Mouse (Mus musculus): ENCODE data around the gene Itih3. TPM values are rescaled to one million over a fixed set of nuclear protein-coding genes. Genes with fewer than 3 reads are reported as not detected.

Gene Itih3
- polyA plus RNA-seq, 1 experiment from 2014 or later, result 2.6 TPM

DNA sequence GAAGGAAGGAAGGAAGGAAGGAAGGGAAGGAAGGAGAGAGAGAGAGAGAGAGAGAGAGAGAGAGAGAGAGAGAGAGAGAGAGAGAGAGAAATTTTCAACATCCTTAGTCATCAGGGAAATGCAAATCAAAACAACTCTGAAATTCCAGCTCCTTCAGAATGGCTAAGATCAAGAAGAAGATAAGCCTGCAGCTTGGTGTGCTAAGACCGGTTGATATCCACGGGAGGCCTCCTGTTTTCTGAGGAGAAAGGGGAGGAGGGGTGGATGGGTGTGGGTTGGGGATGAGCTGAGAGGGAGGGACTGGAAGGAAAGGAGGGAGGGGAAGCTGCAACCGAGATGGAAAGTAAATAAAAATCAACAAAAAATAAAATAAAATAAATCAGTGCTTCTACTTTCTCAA, 38.3 kb downstream of the Itih3 start:
- Histone ChIP-seq H3K9ac (ENCODE audit: low read depth, low read length) (no peak overlapping the region), H3K9me3 (replicated peaks; ENCODE audit: control insufficient read depth, low read length, poor library complexity, severe bottlenecking) (no peaks in the 10 kb centered on the region), H3K27me3 (ENCODE audit: control insufficient read depth, insufficient read depth, low read depth, low read length) (no peaks in the 10 kb centered on the region), H3K27ac (ENCODE audit: low read length) (no peak overlapping the region), H3K4me1 (ENCODE audit: control insufficient read depth, insufficient read depth, low read length) (no peaks in the 10 kb centered on the region), H3K4me2 (ENCODE audit: low read length) (no peak overlapping the region), H3K4me3 (ENCODE audit: low read depth, low read length) (no peak overlapping the region), H3K36me3 (ENCODE audit: control insufficient read depth, insufficient read depth, low read length) (no peaks in the 10 kb centered on the region)
- no peak for ATAC-seq
- WGBS, result 13% methylated on average over 3 of the region's 3 CpGs

DNA sequence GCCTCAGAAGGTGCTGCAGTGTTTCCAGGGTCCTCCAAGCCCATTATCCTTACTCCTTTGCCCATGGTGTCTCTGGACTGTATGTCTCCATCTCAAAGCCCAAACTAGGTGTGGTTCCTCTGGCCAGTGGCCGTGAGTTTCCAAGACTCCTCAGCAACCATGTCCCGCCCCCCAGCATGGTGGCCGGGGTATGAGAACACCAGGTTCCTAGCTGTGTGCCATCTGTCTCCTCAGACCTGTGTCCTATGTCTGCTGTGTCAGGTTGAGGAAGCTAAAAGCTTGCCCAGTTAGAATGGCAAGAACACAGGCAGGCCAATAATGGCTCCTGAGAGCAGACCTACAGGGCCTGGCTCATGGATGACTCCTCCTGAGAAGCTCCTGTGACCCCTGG, 41.8 kb downstream of the Itih3 start:
- Histone ChIP-seq H3K36me3 (ENCODE audit: control insufficient read depth, insufficient read depth, low read length) (no peaks in the 10 kb centered on the region), H3K4me2 (ENCODE audit: low read length) (no peak overlapping the region), H3K27ac (ENCODE audit: low read length) (no peak overlapping the region), H3K9me3 (replicated peaks; ENCODE audit: control insufficient read depth, low read length, poor library complexity, severe bottlenecking) (no peaks in the 10 kb centered on the region), H3K4me1 (ENCODE audit: control insufficient read depth, insufficient read depth, low read length) (no peaks in the 10 kb centered on the region), H3K9ac (ENCODE audit: low read depth, low read length) (no peak overlapping the region), H3K27me3 (ENCODE audit: control insufficient read depth, insufficient read depth, low read depth, low read length) (no peaks in the 10 kb centered on the region), H3K4me3 (ENCODE audit: low read depth, low read length) (no peak overlapping the region)
- WGBS, result 90% methylated on average over 3 of the region's 3 CpGs
- ATAC-seq, result no peak

GRCm38 (mm10) chr14:30880811-30881717, 42.5 kb downstream of the Itih3 start:
- Histone ChIP-seq H3K4me1 (ENCODE audit: control insufficient read depth, insufficient read depth, low read length) (no peaks in the 10 kb centered on the region), H3K27me3 (ENCODE audit: control insufficient read depth, insufficient read depth, low read depth, low read length) (no peaks in the 10 kb centered on the region), H3K36me3 (ENCODE audit: control insufficient read depth, insufficient read depth, low read length) (no peaks in the 10 kb centered on the region), H3K27ac (ENCODE audit: low read length) (no peak overlapping the region), H3K9ac (ENCODE audit: low read depth, low read length) (no peak overlapping the region), H3K9me3 (replicated peaks; ENCODE audit: control insufficient read depth, low read length, poor library complexity, severe bottlenecking) (no peaks in the 10 kb centered on the region), H3K4me3 (ENCODE audit: low read depth, low read length) (no peak overlapping the region), H3K4me2 (ENCODE audit: low read length) (no peak overlapping the region)
- no peak for ATAC-seq
- WGBS, result 90% methylated on average over 17 of the region's 17 CpGs

DNA sequence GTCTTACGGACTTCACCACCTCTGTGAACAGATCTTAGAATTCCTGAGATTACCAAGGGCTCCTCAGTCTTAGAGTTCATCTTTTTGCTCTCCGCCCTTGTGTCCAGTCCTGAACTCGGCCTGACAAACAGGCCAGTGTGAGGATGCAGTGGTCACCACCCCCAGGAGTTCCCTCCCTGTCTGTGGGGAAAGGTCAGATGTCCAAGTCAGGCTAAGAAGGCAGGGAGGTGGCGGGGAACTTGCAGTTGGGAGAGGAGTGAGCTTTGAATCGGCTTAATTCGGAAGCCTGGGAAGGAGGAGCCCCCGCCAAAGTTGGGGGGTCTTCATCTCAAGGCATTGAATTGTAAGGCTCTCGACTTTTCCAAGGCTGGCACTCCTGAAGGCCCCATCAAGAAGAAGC, 43.3 kb downstream of the Itih3 start:
- H3K27me3 ChIP-seq (ENCODE audit: control insufficient read depth, insufficient read depth, low read depth, low read length), result no peaks in the 10 kb centered on the region
- no peak overlapping the region for H3K27ac ChIP-seq (ENCODE audit: low read length)
- no peak overlapping the region for H3K4me3 ChIP-seq (ENCODE audit: low read depth, low read length)
- H3K36me3 ChIP-seq (ENCODE audit: control insufficient read depth, insufficient read depth, low read length), result 0 out of 2 replicates have a peak, but pooled peaks cover 2% of the 10 kb centered on the region
- H3K9ac ChIP-seq (ENCODE audit: low read depth, low read length), result no peak overlapping the region
- no peaks in the 10 kb centered on the region for H3K9me3 ChIP-seq (replicated peaks; ENCODE audit: control insufficient read depth, low read length, poor library complexity, severe bottlenecking)
- no peaks in the 10 kb centered on the region for H3K4me1 ChIP-seq (ENCODE audit: control insufficient read depth, insufficient read depth, low read length)
- WGBS, result 77% methylated on average over 8 of the region's 8 CpGs
- no peak for ATAC-seq
- no peak overlapping the region for H3K4me2 ChIP-seq (ENCODE audit: low read length)

DNA sequence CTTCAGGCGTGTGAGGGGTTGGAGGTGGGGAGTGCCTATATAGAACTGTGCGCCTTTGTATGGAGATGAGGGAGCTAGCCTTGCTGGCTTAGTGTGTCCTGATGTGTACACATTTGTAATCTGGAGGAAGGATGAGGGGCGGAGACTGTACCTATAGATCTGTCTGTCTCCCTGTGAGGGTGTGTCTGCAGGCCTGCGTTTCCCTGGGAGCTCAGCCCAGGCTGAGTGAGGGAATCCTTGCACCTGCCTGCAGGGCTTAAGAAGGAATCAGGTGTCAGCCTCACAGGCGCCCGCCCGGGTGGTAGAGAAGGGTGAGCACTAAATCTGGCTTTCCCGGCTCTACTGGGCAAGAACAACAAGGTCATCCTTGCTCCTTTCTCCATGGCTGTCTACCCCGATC, 43.8 kb downstream of the Itih3 start:
- H3K9ac ChIP-seq (ENCODE audit: low read depth, low read length), result no peak overlapping the region
- no peak overlapping the region for H3K27ac ChIP-seq (ENCODE audit: low read length)
- no peak overlapping the region for H3K4me2 ChIP-seq (ENCODE audit: low read length)
- no peaks in the 10 kb centered on the region for H3K27me3 ChIP-seq (ENCODE audit: control insufficient read depth, insufficient read depth, low read depth, low read length)
- no peaks in the 10 kb centered on the region for H3K9me3 ChIP-seq (replicated peaks; ENCODE audit: control insufficient read depth, low read length, poor library complexity, severe bottlenecking)
- WGBS, result 64% methylated on average over 9 of the region's 9 CpGs
- no peak overlapping the region for H3K4me3 ChIP-seq (ENCODE audit: low read depth, low read length)
- no peak for ATAC-seq
- no peaks in the 10 kb centered on the region for H3K4me1 ChIP-seq (ENCODE audit: control insufficient read depth, insufficient read depth, low read length)
- 0 out of 2 replicates have a peak, but pooled peaks cover 2% of the 10 kb centered on the region for H3K36me3 ChIP-seq (ENCODE audit: control insufficient read depth, insufficient read depth, low read length)

DNA sequence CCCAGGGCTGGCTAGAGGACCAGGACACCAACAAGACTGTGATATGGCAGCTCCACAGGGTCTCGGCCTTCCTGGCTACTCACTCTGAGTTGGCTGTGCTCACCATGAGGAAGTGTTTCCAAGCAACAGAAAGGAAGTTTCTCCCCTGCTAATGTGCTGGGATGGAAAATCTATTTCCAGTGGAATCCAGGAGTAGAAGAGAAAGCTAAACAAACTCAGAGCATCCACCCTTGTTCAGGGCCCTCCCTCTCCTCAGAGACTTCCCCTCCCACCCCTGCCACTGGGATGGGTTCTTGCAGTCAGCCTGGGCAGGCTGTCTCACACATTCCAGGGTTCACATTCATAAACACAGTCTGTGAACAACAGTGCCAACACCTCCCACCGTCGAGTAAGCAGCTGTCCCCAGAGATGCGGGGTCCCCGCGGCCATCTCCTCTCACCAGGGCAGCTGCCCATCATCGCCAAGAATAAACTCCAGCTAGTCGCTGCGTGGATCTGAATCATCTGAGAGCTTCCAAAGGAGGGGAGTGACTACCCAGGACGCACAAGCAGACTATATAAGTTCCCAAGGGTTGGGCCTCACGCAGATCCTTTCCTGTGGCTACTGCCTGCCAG, 44.5 kb downstream of the Itih3 start, which contains the start of gene Mustn1:
Gene Mustn1 (plus strand): TSS at position 243 of the 614 bp plus-strand sequence.
- Histone ChIP-seq H3K4me1 (ENCODE audit: control insufficient read depth, insufficient read depth, low read length) (no peaks in the 10 kb centered on the region), H3K27ac (ENCODE audit: low read length) (no peak within 1 kb of the TSS), H3K9ac (ENCODE audit: low read depth, low read length) (no peak within 1 kb of the TSS), H3K27me3 (ENCODE audit: control insufficient read depth, insufficient read depth, low read depth, low read length) (no peaks in the 10 kb centered on the region), H3K9me3 (replicated peaks; ENCODE audit: control insufficient read depth, low read length, poor library complexity, severe bottlenecking) (no peaks in the 10 kb centered on the region), H3K4me3 (ENCODE audit: low read depth, low read length) (no peak within 1 kb of the TSS), H3K36me3 (ENCODE audit: control insufficient read depth, insufficient read depth, low read length) (peaks cover 6% of the 10 kb centered on the region; the same call in 1 of the 2 replicates), H3K4me2 (ENCODE audit: low read length) (no peak within 1 kb of the TSS)
- ATAC-seq, result no peak
- 78% methylated on average over 11 of the region's 11 CpGs for WGBS

- Histone ChIP-seq H3K4me2 (ENCODE audit: low read length) (no peak overlapping the region), H3K27me3 (ENCODE audit: control insufficient read depth, insufficient read depth, low read depth, low read length) (no peaks in the 10 kb centered on the region), H3K9ac (ENCODE audit: low read depth, low read length) (no peak overlapping the region), H3K9me3 (replicated peaks; ENCODE audit: control insufficient read depth, low read length, poor library complexity, severe bottlenecking) (no peaks in the 10 kb centered on the region), H3K4me1 (ENCODE audit: control insufficient read depth, insufficient read depth, low read length) (no peaks in the 10 kb centered on the region), H3K36me3 (ENCODE audit: control insufficient read depth, insufficient read depth, low read length) (peaks cover 9% of the 10 kb centered on the region; the same call in 1 of the 2 replicates), H3K27ac (ENCODE audit: low read length) (no peak overlapping the region), H3K4me3 (ENCODE audit: low read depth, low read length) (no peak overlapping the region)
- no peak for ATAC-seq
- WGBS, result 95% methylated on average over 3 of the region's 3 CpGs
These were observed 45.7 kb downstream of the Itih3 start for GRCm38 (mm10) chr14:30877827-30878226.

GRCm38 (mm10) chr14:30876451-30876850, 47.1 kb downstream of the Itih3 start:
- H3K27ac ChIP-seq (ENCODE audit: low read length), result no peak overlapping the region
- ATAC-seq, result no peak
- no peaks in the 10 kb centered on the region for H3K4me1 ChIP-seq (ENCODE audit: control insufficient read depth, insufficient read depth, low read length)
- H3K4me3 ChIP-seq (ENCODE audit: low read depth, low read length), result no peak overlapping the region
- H3K27me3 ChIP-seq (ENCODE audit: control insufficient read depth, insufficient read depth, low read depth, low read length), result no peaks in the 10 kb centered on the region
- H3K4me2 ChIP-seq (ENCODE audit: low read length), result no peak overlapping the region
- WGBS, result 95% methylated on average over 10 of the region's 10 CpGs
- peaks cover 9% of the 10 kb centered on the region; the same call in 1 of the 2 replicates for H3K36me3 ChIP-seq (ENCODE audit: control insufficient read depth, insufficient read depth, low read length)
- H3K9me3 ChIP-seq (replicated peaks; ENCODE audit: control insufficient read depth, low read length, poor library complexity, severe bottlenecking), result no peaks in the 10 kb centered on the region
- no peak overlapping the region for H3K9ac ChIP-seq (ENCODE audit: low read depth, low read length)

GRCm38 (mm10) chr14:30875955-30876354, 47.6 kb downstream of the Itih3 start:
- no peak for ATAC-seq
- WGBS, result 86% methylated on average over 9 of the region's 9 CpGs

More at GRCm38 (mm10) chr14:30875955-30876354, 47.6 kb downstream of the Itih3 start:
- no peak overlapping the region for H3K27ac ChIP-seq (ENCODE audit: low read length)
- H3K36me3 ChIP-seq (ENCODE audit: control insufficient read depth, insufficient read depth, low read length), result peaks cover 9% of the 10 kb centered on the region; the same call in 1 of the 2 replicates
- H3K4me2 ChIP-seq (ENCODE audit: low read length), result no peak overlapping the region
- H3K4me3 ChIP-seq (ENCODE audit: low read depth, low read length), result no peak overlapping the region
- H3K27me3 ChIP-seq (ENCODE audit: control insufficient read depth, insufficient read depth, low read depth, low read length), result no peaks in the 10 kb centered on the region
- H3K4me1 ChIP-seq (ENCODE audit: control insufficient read depth, insufficient read depth, low read length), result no peaks in the 10 kb centered on the region
- H3K9ac ChIP-seq (ENCODE audit: low read depth, low read length), result no peak overlapping the region
- H3K9me3 ChIP-seq (replicated peaks; ENCODE audit: control insufficient read depth, low read length, poor library complexity, severe bottlenecking), result no peaks in the 10 kb centered on the region

All from midbrain, embryonic 16.5 days (tissue).